Mouse (Mus musculus) fibroblast of lung, adult 2 months (primary cell): ENCODE measurements around the gene Echs1.
"Not testable (repeated sequence)": the region's sequence is repeated elsewhere in the genome, so short reads cannot be mapped to it uniquely, and the experiment has no call there.

Experiments used
- DNase-seq: peaks from one replicate; pipeline ENCODE4 v3.0.0-alpha.2; 2011; ENCODE audit warnings: low read depth

Gene Echs1

GRCm38 (mm10) chr7:140116329-140117054 lies at the start of gene Echs1:
Gene Echs1, minus strand, starts transcription at chr7:140116476.
- peak; percentile 90 for DNase-seq

- DNase-seq: no peak
These were observed 48.4 kb upstream of the Echs1 start, which contains the start of gene Olfr522 for GRCm38 (mm10) chr7:140164664-140165063. Gene Olfr522, minus strand, starts transcription at chr7:140164764.

GRCm38 (mm10) chr7:140160363-140160762 lies 44.1 kb upstream of the Echs1 start:
- no peak for DNase-seq

DNA sequence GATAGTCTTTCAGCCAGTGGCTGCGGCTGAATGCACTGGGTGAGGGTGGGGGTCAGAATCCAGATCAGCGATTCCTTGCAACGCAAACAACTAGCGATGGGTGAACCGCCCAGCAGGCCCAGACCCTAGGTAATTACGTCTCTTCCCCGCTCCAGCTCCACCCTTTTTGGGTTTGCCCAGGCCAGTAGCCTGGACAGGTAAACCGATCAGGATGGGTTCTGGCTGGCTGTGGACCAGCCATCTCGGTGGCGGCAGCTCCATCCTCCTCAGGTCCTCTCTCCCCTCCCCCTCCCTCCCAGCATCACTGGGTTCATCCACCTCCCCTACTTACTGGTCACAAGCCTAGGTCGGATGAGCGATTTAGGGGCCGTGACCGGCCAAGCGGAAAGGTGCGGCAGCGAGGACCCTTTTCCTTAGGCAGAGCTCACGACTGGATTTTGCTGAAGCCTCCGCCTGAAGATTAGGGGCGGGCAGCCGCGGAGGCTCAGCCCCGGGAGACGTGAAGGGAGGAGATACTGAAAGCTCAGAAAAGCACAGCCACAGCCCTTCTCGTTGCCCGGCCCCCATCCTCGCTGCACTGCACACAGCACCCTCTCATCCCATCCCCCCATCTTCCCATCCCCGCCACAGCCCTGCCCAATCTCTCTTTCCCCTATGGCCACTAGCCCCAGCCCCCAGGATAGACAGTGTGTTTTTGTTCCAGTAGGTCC lies 38.1 kb upstream of the Echs1 start, which contains the start of gene Sprn:
Sprn (minus strand) TSS at position 660 of the 710 bp plus-strand sequence.
- no peak for DNase-seq

DNA sequence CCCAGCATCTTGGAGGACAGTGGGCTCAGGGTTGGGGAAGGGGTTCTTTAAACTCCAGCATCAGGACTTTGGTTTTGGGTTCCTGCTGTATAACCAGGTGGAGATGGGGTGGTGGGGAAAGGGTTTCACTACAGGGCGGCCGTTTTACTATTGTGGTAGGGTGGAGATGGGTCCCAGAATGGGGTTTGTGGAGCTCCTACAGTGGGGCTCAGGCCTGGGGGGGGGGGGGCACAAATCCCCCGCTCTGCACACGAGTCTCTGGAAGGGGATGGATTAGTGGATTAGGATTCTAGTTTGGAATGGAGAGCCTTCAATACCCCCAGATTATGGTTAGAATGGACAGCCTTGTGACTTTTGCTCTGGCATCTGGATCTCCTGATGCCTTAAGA lies 37.5 kb upstream of the Echs1 start:
- no peak for DNase-seq

- no peak for DNase-seq
These were observed 37.1 kb upstream of the Echs1 start for GRCm38 (mm10) chr7:140153383-140153782.

GRCm38 (mm10) chr7:140144550-140144949 lies 28.3 kb upstream of the Echs1 start:
- DNase-seq: no peak

- peak; percentile 36 for DNase-seq
These were observed 25.1 kb upstream of the Echs1 start for GRCm38 (mm10) chr7:140141350-140141749.

DNA sequence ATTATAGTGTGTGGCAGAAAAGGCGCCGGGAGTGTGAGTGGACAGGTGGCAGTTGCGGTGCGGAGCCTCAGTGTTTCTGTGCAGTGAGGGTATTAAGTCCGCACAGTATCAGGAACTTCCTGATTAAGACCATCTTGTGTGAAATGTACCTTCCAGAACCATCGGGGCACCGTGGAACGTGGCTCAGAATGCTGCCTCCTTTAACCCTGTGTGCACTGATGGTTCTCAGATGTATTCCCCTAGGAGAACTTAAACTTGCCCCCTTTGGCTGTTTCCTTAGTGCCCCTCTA lies 21.7 kb upstream of the Echs1 start:
- no peak for DNase-seq

- peak; percentile 73 for DNase-seq
These were observed 21.1 kb upstream of the Echs1 start, which contains the start of gene Mtg1 for GRCm38 (mm10) chr7:140137135-140138020. Gene Mtg1, plus strand, starts transcription at chr7:140137564.

GRCm38 (mm10) chr7:140135106-140135770 lies 19.0 kb upstream of the Echs1 start:
- DNase-seq: no peak

GRCm38 (mm10) chr7:140134033-140134432 lies 17.8 kb upstream of the Echs1 start:
- not testable (repeated sequence) for DNase-seq

DNA sequence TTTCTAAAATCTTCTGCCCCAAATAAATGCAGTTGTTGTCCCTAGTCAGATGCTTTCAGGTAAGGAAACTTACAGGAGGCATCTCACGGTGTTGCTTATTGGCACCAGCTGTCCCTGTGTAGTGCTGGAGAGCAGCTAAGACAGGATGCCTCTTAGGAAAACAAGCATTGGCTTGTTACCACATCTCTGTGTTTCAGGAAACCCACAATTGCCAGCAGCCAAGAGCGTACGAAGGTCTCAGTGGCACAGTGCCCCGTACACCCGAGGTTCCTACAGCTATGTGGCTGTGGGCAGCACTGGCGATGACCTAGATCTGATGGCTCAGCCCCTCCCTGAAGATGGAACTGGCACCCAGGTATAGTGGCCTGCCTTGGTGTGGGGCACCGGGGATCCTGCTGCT lies 15.9 kb upstream of the Echs1 start:
- not testable (repeated sequence) for DNase-seq

DNA sequence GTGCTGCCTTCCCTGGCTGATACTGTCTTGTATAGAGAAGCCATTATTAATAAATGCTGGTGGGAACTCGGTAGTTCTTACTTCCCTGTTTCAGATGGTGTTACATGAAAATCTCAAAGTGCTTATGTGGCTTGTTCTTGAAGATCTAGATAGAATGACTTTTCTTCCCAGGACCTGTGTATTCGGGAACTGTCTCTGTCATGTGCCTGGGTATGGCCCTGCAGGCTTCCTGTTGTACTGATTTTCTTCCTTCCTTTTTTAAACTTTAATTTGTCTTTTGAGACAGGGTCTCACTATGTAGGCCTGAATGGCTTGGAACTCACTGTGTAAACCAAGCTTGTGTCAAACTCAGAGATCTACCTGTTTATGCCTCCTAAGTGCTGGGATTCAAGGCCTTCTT lies 11.6 kb upstream of the Echs1 start:
- no peak for DNase-seq

- no peak for DNase-seq
These were observed 10.7 kb upstream of the Echs1 start for GRCm38 (mm10) chr7:140126934-140127333.

DNA sequence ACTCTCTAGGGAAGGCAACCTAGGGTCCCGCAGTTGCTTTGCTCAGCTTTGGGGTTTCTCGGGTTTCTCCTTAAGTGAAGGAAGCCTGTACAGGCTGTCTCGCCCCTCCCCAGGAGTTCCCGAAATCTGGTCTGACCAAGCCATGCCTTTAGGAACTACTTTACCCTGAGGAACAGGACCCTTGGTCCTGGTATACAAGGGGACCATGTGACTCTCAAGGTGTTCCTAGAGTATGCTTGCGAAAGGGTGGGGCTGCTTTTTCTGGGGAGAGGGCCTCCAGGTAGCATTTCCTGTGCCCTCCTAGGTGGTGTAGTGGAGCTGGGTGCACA lies 9.7 kb upstream of the Echs1 start:
- DNase-seq: no peak

DNA sequence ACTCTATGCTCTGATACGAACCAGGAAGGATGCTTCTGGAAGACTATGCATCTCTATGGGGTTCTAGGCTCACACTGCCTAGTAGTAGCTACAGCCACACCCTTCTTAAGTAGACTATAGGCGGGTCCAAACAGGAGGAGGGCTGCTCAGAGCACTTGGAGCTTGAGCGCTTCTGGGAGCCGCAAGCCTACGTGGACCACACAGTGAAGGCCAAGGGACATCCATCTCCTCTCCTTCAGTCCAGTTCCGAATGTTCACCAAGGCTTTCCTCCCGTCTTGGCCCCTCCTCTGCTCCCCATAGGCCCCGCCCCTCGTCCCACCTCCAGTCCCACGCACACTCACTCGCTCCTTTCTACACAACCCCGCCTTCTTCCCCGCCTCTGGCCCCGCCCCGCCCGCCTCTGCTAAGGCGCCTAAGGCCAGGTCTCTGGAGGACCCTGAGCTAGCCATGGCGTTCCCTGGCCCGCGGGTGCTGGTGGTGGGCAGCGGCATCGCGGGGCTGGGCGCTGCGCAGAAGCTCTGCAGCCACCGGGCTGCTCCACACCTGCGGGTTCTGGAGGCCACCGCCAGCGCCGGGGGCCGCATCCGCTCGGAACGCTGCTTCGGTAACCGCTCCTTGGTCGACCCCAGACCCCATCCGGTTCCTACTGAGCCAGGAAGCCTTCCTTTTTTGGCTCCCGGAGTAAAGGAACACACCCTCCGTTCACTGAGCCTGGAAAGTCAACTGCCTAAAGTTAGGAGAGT lies 9.2 kb upstream of the Echs1 start:
- DNase-seq: peak; percentile 76

GRCm38 (mm10) chr7:140124382-140124781 lies 8.1 kb upstream of the Echs1 start:
- DNase-seq: no peak

DNA sequence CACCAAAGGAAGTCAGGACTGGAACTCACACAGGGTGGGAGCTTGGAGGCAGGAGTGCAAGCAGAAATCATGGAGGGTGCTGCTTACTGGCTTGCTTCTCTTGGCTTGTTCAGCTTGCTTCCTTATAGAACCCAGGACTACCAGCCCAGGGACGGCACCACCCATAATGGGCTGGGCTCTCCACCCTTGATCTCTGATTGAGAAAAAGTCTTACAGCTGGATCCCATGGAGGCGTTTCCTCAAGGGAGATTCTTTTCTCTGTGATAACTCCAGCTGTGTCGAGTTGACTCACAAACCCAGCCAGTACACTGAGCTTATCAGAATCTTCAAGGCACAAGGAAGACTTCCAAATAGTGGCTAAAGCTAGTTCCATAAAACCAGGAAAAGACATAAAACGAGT lies 6.5 kb upstream of the Echs1 start:
- no peak for DNase-seq

DNA sequence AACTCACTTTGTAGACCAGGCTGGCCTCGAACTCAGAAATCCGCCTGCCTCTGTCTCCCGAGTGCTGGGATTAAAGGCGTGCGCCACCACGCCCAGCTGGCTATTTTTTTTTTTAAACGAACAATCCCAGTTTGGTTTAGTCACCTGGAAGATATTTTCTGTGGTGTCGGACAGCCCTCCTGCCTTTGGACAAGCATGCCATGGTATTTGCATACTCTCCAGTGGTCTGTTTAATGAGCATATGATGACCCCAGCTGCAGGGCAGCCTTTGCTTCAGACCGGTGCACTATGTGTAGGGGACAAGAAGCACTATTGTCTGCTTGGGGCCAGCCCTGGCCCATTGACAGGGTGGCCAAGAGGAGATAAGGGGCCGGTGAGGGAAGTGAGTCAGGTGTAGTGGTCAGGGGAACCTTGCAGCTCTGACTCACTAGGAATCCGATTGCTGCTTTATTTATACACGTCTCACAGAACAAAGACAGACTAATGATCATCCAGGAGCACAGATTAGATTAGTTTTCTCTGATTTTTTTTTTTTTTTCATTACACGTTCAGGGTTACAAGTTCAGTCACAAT lies 5.1 kb upstream of the Echs1 start:
- no peak for DNase-seq

DNA sequence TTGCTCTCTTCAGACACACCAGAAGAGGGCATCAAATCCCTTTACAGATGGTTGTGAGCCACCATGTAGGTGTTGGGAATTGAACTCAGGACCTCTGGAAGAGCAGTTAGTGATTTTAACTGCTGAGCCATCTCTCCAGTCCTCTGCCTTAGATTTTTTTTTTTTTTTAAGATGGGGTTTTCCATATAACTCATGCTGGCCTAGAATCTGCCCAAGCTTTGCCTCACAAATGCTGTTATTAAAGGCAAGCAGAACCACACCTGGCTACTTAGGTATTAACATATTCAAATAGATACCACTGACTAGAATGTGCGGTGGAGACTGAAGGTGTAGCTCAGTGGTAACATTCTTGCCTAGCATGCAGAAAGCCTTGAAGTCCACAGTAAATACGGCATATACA lies 4.2 kb upstream of the Echs1 start:
- no peak for DNase-seq
